Mouse (Mus musculus) frontal cortex, postnatal 14 days (tissue): ENCODE results near the gene Eif4a1.
"Not testable (repeated sequence)": the region's sequence is repeated elsewhere in the genome, so short reads cannot be mapped to it uniquely, and the experiment has no call there.

ENCODE experiments used
- DNase-seq, 2 experiments: peaks; one replicate each; pipeline ENCODE4 v3.0.0; 2022; ENCODE audit warnings: low spot score in 2 of 2

Gene Eif4a1

DNA sequence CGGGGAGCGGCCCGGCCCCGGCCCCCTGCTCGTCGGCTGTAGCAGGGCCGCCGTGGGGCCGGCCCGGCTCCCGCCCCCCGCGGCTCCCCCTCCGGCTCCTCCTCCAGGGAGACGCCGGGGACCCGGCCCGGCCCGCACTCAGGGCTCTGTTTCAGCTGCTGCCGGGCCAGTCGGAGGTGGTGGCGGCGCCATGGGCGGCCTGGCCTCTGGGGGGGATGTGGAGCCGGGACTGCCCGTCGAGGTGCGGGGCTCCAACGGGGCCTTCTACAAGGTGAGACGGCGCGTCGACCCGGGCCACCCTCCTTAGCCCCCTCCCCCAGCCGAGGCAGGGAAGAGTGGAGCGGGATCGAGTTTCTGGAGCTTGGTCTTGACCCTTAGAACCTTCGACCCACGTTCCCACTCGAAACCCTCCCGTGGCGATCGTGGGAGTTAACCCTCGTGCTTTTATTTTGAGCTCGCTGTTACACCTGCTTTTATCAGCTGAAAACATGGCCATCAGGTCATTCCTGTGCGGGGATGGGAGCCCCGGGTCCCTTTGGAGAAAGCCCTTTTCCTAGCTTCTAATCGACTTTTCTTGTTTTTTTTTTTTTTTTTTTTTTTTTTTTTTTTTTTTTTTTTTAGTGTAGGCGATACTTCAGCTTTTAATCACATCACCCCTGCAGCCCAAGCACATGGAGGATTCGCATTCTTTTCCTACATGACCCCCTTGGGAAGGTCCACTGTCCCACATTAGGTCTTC lies 38.9 kb downstream of the Eif4a1 start:
- DNase-seq = peak in 1 of 2 experiments; percentile 35

DNA sequence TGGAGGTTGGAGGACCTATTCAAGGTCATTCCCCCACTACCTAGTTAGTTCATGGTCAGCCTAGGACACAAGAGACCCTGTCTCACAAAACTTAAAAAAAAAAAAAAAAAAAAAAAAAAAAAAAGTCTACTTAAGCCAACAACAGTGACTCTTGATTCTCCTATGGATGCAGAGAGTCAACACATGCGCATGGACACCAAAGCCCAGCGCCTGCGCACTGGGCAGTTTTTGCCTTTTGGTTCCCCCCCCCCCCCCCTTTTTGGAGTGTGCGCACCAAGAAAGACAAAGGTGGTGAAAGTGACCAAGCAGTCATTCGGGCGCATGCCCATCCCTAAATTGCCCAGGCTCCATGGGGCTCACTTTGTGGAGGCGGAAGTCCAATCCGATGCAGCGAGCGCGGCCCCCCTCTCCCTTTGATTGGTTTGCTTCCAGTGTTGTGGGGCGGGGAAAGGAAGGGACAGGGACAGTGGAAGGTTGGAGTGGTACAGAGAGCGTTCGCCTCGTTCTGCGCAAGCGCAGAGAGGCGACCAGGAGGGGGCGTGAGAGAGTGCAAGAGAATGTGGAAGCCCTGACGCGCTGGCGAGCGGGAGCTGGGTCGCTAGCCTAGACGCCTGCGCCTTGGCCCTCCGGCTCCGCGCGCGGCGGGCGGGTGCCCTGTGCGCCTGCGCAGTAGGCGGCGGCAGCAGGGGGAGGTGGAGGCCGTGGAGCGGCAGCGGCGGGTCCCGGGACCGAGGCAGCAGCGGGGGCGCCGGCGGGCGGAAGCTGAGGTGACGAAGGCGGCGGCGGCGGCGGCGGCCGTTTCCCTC lies 39.7 kb downstream of the Eif4a1 start, which contains the start of gene Fxr2:
TSS of gene Fxr2 (plus strand) at position 707 of the 806 bp plus-strand sequence.
- DNase-seq = peak; percentile 100

DNA sequence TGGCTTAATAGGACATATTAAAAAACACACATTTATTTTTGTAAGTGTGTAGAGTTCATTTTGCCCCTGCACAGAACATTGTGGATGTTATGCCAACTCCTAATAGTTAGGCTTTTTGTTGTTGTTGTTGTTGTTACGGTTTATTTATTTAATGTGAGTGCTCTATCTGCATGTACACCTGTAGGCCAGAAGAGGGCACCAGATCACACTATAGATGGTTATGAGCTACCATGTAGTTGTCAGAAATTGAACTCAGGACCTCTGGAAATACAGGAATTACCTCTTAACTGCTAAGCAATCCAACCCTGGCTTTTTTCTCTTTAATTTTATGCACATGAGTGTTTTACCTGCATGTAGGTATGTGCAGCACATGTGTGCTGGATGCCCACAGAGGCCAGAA lies 42.4 kb downstream of the Eif4a1 start:
- no peak for DNase-seq

DNA sequence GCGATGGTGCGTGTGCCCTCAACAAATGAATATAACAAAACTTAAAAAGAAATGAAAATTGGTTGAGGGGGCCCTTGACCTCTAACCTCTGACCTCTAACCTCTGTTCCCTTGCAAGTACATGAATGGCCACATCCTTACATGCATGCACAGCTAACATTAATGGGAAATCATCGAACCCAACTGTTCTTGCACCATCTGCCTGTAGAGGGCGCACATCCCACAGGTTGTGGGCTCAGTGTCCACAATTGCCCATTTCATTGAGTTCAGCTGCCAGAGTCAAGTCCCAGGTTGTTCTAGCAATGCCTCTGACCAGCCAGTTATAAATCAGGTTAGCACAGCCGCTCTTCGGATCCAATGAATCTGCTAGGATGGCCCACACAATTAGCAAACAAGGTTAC lies 43.9 kb downstream of the Eif4a1 start:
- DNase-seq = peak; percentile 38 to 67

DNA sequence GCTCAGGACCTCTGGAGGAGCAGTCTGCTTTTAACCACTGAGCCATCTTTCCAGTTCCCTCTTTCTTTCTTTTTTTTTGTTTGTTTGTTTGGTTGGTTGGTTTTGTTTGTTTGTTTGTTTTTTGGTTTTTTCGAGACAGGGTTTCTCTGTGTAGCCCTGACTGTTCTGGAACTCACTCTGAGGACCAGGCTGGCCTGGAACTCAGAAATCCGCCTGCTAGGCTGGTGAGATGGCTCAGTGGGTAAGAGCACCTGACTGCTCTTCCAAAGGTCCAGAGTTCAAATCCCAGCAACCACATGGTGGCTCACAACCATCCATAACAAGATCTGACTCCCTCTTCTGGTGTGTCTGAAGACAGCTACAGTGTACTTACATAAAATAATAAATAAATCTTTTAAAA lies 47.9 kb downstream of the Eif4a1 start:
- not testable (repeated sequence) for DNase-seq

DNA sequence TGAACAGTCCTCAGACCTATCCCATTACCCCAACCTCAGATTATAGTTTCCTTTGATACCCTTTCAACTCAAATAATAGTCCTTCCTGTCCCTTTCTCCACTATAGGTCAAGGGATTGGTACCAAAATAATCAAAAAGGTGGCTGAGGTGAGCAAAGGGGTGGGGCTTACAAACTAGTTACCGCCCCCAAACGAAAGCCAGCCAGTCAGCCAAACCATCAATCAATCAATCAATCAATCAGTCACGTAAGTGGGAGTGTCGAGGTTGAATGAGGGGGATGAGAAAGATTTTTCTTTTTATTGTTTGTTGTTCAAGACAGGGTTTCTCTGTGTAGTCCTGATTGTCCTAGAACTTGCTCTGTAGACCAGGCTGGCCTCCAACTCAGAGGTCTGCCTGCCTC lies 49.2 kb downstream of the Eif4a1 start:
- DNase-seq = no peak

DNA sequence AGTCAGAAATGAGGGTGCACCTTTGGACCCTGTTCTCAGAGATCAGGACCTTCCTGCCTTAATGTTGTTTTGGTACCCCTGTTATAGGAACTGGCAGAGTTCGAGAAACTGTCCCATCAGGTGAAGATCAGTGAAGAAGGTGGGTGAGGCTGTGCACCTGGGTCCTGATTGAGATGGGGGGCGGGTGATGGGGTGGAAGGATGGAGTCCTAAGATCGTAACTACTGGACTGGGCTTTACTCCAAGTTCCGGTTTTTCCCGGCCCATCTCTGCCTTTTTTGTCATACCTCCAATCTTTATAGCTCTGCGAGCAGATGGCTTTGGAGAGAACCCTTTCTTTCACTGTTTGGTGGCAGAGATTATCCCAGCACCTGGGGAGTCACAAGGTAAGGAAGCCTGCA lies 49.8 kb downstream of the Eif4a1 start:
- no peak for DNase-seq

DNA sequence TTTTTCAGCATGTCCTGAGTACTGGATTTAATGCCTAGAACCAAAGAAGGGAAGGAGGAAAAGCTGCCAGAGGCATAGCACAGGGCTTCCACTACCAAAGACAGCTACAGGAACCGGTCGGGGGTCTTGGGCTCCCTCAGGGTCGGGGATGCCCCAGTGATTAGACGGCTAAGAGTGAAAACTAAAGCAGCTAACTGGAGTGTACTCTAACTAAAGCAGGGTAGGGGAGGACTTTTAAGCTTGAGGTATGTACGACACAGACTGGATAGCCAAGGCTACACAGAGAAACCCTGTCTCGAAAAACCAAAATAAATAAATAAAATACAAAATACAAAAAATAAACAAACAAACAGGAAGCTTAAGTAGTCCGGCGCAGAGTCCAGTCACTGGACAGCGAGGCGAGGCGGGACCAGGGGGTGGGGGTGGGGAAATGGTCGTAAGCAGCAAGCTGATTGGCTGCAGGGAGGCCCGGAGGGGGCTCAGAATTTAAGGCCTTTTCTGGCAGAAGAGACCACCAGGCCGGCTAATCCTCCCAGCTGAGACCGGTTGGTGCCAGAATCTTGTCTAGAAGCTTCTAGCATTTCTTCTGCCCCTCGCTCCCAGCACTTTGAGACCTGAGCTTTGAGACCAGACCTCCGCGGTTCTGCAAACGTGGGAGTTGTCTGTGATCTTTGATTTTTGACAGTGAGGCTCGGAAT lies 50.5 kb downstream of the Eif4a1 start, which contains the start of gene Sat2:
TSS of gene Sat2 (plus strand) at position 454 of the 698 bp plus-strand sequence.
- DNase-seq = no peak

DNA sequence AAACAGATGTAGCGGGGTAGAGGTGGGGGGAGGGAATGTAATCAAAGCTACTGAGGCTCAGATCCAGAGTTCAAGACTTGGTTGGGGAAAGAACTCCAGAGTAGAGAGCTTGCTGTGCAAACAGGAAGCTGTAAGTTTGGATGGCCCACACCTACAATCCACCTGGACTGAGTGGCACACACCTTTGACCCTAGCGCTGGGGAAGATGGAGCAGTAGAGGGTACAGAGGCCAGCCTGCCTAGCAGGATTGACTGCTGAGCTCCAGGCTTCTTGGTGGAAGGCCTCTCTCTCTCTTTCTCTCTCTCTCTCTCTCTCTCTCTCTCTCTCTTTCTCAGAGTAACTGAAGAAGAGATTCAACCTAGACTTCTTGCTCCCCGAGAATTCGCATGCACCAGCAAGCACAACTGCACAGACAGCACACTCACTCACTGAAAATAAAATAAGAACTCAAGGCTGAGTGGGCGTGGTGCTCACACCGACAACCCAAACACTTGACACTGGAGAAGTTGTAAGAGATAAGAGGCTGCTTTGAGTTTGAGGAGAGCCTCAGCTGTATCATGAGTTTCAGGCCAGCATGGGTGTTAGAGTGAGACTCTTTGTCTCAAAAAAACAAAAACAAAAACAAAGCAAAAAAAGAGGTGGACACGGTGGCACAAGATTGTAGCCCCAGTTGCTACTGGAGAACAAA lies 51.7 kb downstream of the Eif4a1 start:
- no peak for DNase-seq

DNA sequence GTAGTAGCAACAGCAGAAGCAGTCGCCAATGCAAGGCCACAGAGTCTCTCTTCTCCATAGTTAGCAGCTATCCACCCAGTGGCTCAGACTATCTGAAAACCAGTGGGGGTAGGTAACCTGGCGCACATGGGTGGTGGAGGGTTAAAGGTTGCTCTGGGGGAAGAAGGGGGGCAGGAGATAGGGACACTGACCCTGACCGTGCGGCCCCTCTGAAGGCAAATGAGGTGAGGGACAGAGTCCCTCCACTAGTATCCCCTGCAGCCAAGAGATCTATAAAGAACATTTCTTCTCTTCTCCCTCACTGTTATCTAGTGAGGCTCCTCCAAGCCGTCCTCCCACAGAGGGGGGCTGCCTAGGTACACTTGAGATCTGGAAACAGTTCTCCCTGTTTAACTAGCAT lies 54.4 kb downstream of the Eif4a1 start, which contains the start of gene Shbg:
TSS of gene Shbg (minus strand) at position 101 of the 400 bp plus-strand sequence.
- DNase-seq = no peak
